Mouse (Mus musculus) kidney, adult 2 months (tissue): ENCODE data around the gene Unc5b. TPM values are rescaled to one million over a fixed set of nuclear protein-coding genes. Genes with fewer than 3 reads are reported as not detected.

Experiments
- DNase-seq: peaks from one replicate; pipeline ENCODE4 v3.0.0; 2021
- H3K27ac ChIP-seq: fragments of 200-500 bp; 2 replicates; pipeline ENCODE4 v1.5.1; 2012; ENCODE audit warnings: low read depth, low read length, control low read depth, inconsistent platforms; ENCODE audit not compliant: insufficient read depth
- H3K27me3 ChIP-seq: fragments of 200-500 bp; replicated peaks from 2 replicates; pipeline ENCODE4 v1.6.1; 2012; ENCODE audit warnings: mild to moderate bottlenecking, moderate library complexity, low read length, inconsistent platforms; ENCODE audit not compliant: control insufficient read depth, insufficient read depth
- H3K36me3 ChIP-seq: fragments of 200-500 bp; 2 replicates; pipeline ENCODE4 v1.6.1; 2012; ENCODE audit warnings: mild to moderate bottlenecking, moderate library complexity, low read length, inconsistent platforms; ENCODE audit not compliant: control insufficient read depth, insufficient read depth
- H3K4me1 ChIP-seq: fragments of 200-500 bp; 2 replicates; pipeline ENCODE4 v1.6.1; 2011; ENCODE audit warnings: low read length; ENCODE audit not compliant: control insufficient read depth, insufficient read depth
- H3K4me3 ChIP-seq: fragments of 200-500 bp; 2 replicates; pipeline ENCODE4 v1.5.1; 2011; ENCODE audit warnings: mild to moderate bottlenecking, low read depth, low read length, control low read depth; ENCODE audit not compliant: insufficient read depth
- CTCF ChIP-seq: fragments of 200-500 bp; conservative IDR thresholded peaks from 2 replicates; pipeline ENCODE4 v1.5.1; 2011; ENCODE audit warnings: low read depth, mild to moderate bottlenecking, control low read depth, low read length, moderate library complexity, mixed read lengths; ENCODE audit not compliant: insufficient read depth, insufficient read length
- POLR2A ChIP-seq: fragments of 200-500 bp; IDR thresholded peaks from one replicate; pipeline ENCODE4 v1.6.1; 2011; ENCODE audit warnings: low read depth, low read length, control low read depth
- WGBS: fragments of 180-500 bp; shearing (Covaris S2); methylation state at CpG from one replicate; pipeline ENCODE4 v1.1.7; 2018; 5-methylcytosine and 5-hydroxymethylcytosine counted together
- polyA plus RNA-seq: library from polyadenylated mRNA; depleted of rRNA; stranded (reverse); fragments of >200 nt; gene quantifications from 2 replicates; pipeline ENCODE4 v1.2.3, GENCODE M21; 2012

Gene Unc5b
- polyA plus RNA-seq, 1 experiment, result 6.1 TPM

GRCm38 (mm10) chr10:60741435-60741834, 89.9 kb downstream of the Unc5b start:
- H3K36me3 ChIP-seq, result no peaks in the 10 kb centered on the region
- WGBS, result 80% methylated on average over 7 of the region's 7 CpGs
- H3K4me1 ChIP-seq, result 0 out of 2 replicates have a peak, but pooled peaks cover 2% of the 10 kb centered on the region
- H3K27ac ChIP-seq, result no peak overlapping the region
- no peaks in the 10 kb centered on the region for H3K27me3 ChIP-seq
- H3K4me3 ChIP-seq, result no peak overlapping the region
- no peak for DNase-seq
- TF ChIP-seq CTCF (no peak), POLR2A (no peak)

GRCm38 (mm10) chr10:60739619-60740363, 91.6 kb downstream of the Unc5b start:
- no peaks in the 10 kb centered on the region for H3K36me3 ChIP-seq
- no peak overlapping the region for H3K4me3 ChIP-seq
- TF ChIP-seq CTCF, result no peak
- no peak for TF ChIP-seq POLR2A
- H3K4me1 ChIP-seq, result 0 out of 2 replicates have a peak, but pooled peaks cover 2% of the 10 kb centered on the region
- H3K27ac ChIP-seq, result no peak overlapping the region
- no peak for DNase-seq
- H3K27me3 ChIP-seq, result no peaks in the 10 kb centered on the region
- WGBS, result 97% methylated on average over 4 of the region's 4 CpGs

- 69% methylated on average over 4 of the region's 9 CpGs for whole genome bisulfite sequencing
- no peaks in the 10 kb centered on the region for H3K27me3 ChIP-seq
- TF ChIP-seq POLR2A (no peak), CTCF (no peak)
- 0 out of 2 replicates have a peak, but pooled peaks cover 3% of the 10 kb centered on the region for H3K4me1 ChIP-seq
- H3K36me3 ChIP-seq, result no peaks in the 10 kb centered on the region
- H3K4me3 ChIP-seq, result no peak overlapping the region
- no peak for DNase-seq
- H3K27ac ChIP-seq, result no peak overlapping the region
Observed at GRCm38 (mm10) chr10:60737886-60738640, 93.3 kb downstream of the Unc5b start.

- no peak for TF ChIP-seq POLR2A
- no peak for TF ChIP-seq CTCF
- Histone ChIP-seq H3K27me3 (no peaks in the 10 kb centered on the region), H3K4me1 (peaks cover 6% of the 10 kb centered on the region; the same call in 1 of the 2 replicates), H3K4me3 (no peak overlapping the region), H3K36me3 (no peaks in the 10 kb centered on the region), H3K27ac (no peak overlapping the region)
- no peak for DNase-seq
- WGBS, result 58% methylated on average over 11 of the region's 11 CpGs
Observed at GRCm38 (mm10) chr10:60737169-60737728, 94.1 kb downstream of the Unc5b start.

DNA sequence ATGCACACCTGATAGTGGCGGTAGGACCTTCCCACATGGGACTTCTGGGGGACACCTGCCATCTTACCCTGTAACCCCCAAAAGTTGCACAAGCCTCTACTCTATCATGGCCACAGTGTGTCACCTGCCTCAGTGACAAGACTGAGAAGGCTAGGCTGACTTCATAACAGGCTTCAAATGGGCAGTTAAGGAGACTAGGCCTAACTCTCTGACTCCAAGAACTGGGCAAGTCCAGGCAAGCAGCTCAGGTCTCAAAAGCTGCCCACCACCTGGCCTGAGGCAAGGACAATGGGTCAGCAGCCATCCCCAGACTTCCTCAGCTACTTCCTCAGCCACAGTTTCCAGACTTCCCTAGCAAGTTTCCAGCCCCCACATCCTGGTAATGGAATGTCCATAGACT, 95.6 kb downstream of the Unc5b start:
- Histone ChIP-seq H3K27me3 (no peaks in the 10 kb centered on the region), H3K27ac (no peak overlapping the region), H3K36me3 (no peaks in the 10 kb centered on the region), H3K4me1 (peaks cover 6% of the 10 kb centered on the region; the same call in 1 of the 2 replicates), H3K4me3 (no peak overlapping the region)
- no peak for DNase-seq
- TF ChIP-seq POLR2A (no peak), CTCF (no peak)
- 100% methylated on average over 1 of the region's 1 CpGs for WGBS

DNA sequence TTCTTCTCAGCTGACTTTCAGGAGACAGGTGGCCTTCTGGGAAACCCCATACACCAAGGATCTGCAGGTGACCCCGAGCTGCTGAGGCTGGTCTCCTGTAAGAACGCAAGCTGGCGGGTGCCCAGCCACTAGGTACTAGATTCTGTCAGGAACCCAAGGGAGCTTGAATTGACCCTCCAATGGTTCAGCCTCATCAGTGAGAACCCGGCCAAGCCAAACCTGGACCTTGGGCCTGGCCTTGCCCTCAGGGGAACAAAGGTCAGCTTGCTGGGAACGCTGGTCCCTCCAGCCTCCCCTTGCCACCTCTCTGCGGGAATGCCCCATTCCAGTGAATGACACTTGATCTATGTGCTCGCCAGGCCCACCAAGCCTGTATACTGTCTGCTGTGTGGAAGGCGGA, 97.9 kb downstream of the Unc5b start:
- TF ChIP-seq CTCF (no peak), POLR2A (no peak)
- DNase-seq, result peak; percentile 88
- 59% methylated on average over 8 of the region's 8 CpGs for WGBS
- H3K36me3 ChIP-seq, result no peaks in the 10 kb centered on the region
- H3K27ac ChIP-seq, result no peak overlapping the region
- H3K4me1 ChIP-seq, result peaks cover 6% of the 10 kb centered on the region; the same call in 1 of the 2 replicates
- H3K27me3 ChIP-seq, result no peaks in the 10 kb centered on the region
- no peak overlapping the region for H3K4me3 ChIP-seq
